Mouse (Mus musculus): ENCODE data around the gene 2900026A02Rik. TPM values are rescaled to one million over a fixed set of nuclear protein-coding genes. Genes with fewer than 3 reads are reported as not detected.

2900026A02Rik gene
- polyA plus RNA-seq, 1 experiment, result 16.6 TPM

DNA sequence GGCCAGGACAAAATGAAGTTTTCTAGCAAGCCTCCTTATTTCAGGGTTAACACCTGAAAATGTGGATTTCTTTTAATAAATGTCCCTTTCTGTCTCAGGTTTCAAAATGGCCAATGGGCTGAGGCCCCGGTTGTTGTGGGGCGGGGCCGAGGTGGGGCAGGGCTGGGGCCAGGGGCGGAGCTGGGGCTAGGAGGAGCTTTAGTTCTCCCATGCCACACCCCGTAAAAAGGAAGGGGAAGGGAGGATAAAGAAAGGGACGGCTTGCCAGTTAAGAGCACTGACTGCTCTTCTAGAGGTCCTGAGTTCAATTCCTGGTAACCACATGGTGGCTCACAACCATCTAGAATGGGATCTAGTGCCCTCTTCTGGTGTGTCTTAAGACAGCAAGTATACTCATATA lies 39.6 kb downstream of the 2900026A02Rik start:
- Histone ChIP-seq H3K4me2 (ENCODE audit: low read depth) (no peak overlapping the region), H3K27me3 (ENCODE audit: control insufficient read depth, insufficient read depth, insufficient read length) (no peaks in the 10 kb centered on the region), H3ac (ENCODE audit: control insufficient read depth, insufficient read length) (no peak overlapping the region), H3K36me3 (ENCODE audit: control insufficient read depth, insufficient read depth) (no peaks in the 10 kb centered on the region), H3K4me3 (no peak overlapping the region), H3K79me2 (ENCODE audit: control insufficient read depth, insufficient read depth) (no peaks in the 10 kb centered on the region)
- TF ChIP-seq REST (IDR thresholded peaks at IDR 0.05; ENCODE audit: insufficient read depth, insufficient read length) (no peak), MYOD1 (IDR thresholded peaks at IDR 0.05; ENCODE audit: control insufficient read depth in 1 of 3, insufficient read length in 2 of 3, low read depth in 2 of 3) (no peak), CEBPB (IDR thresholded peaks at IDR 0.05; ENCODE audit: insufficient read depth, poor library complexity, severe bottlenecking) (no peak), TCF12 (IDR thresholded peaks at IDR 0.05; ENCODE audit: insufficient read depth, poor library complexity, severe bottlenecking) (no peak), POLR2AphosphoS2 (IDR thresholded peaks at IDR 0.05; ENCODE audit: insufficient read length, low read depth) (no peak), USF1 (IDR thresholded peaks at IDR 0.05; ENCODE audit: low read depth) (no peak), MYOG (IDR thresholded peaks at IDR 0.05; ENCODE audit: control insufficient read depth in 1 of 3, insufficient read depth in 1 of 3, insufficient read length in 2 of 3, low read depth in 2 of 3) (no peak), POLR2A (IDR thresholded peaks at IDR 0.05; ENCODE audit: insufficient read length, low read depth) (no peak), TCF3 (IDR thresholded peaks at IDR 0.05; ENCODE audit: insufficient read length, low read depth) (no peak)

DNA sequence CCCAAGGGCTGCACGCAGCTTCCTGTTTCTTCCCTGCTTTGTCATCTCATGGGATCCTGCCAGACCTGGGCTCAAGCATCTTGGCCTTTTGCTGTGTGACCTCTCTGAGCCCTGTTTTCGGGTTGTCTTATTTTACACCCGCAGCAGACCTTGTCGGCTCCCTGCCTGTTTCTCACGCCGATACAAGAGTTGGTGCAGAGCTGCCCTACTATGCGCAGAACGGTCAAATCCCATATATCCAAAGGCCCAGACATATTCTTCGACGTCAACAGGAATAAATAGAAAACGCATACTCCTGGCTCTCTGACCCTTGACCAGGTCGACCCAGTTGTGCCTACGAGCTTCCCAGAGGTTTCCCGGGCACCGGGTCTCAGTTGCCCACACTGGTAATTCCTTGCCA lies 40.3 kb downstream of the 2900026A02Rik start:
- no peak overlapping the region for H3ac ChIP-seq (ENCODE audit: control insufficient read depth, insufficient read length)

DNA sequence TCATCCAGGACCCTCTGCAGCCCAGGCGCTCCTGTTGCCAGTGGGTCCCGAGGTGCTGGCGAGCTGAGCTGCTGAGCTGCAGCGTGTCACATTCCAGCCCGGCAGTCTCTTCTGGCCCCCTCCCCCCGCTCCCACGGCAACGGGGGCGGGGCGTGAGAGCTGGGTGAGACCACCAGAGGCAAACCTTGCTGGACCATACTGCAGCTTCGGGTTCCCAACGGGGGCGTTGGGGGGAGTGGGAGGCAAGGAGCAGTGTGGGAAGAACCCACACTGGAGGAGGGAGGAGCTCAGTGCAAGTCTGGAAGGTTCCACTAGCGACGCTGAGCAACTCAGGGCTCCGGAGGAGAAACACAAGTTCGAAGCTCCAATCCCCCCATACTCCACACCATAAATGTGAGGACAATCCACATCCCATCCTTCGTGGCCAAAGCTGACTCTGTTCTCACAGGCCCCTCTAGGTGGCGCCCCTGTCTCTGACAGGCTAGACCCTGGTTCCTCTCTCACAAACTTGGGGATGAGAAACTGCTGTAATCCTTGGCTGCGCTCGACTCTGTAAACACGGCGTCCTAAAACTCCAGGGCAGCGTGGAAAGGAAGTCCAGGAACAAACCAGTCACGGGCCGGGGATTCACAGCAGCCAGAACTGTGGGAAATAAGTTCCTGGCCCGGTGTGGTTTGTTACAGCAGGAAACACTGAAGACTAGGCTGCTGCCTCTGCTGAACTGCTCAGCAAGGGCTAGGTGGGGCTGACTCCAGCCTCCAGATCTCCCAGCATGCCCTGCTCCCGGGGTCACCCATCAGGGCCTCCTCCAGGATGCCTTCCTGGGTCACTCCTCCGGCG lies 41.0 kb downstream of the 2900026A02Rik start:
- H3K79me2 ChIP-seq (ENCODE audit: control insufficient read depth, insufficient read depth), result no peaks in the 10 kb centered on the region
- TF ChIP-seq SRF (IDR thresholded peaks at IDR 0.05; ENCODE audit: control insufficient read depth, insufficient read length, low read depth) (no peak), MAX (IDR thresholded peaks at IDR 0.05; ENCODE audit: low read depth) (no peak), POLR2A (IDR thresholded peaks at IDR 0.05; ENCODE audit: insufficient read length, low read depth) (peak; percentile 23), CEBPB (IDR thresholded peaks at IDR 0.05; ENCODE audit: insufficient read depth, poor library complexity, severe bottlenecking) (no peak), E2F4 (IDR thresholded peaks at IDR 0.05; ENCODE audit: insufficient read depth) (no peak)
- no peak overlapping the region for H3K4me3 ChIP-seq

More for the DNA sequence above, 40.3 kb downstream of the 2900026A02Rik start:
- Histone ChIP-seq H3K27me3 (ENCODE audit: control insufficient read depth, insufficient read depth, insufficient read length) (no peaks in the 10 kb centered on the region), H3K4me3 (no peak overlapping the region), H3K36me3 (ENCODE audit: control insufficient read depth, insufficient read depth) (no peaks in the 10 kb centered on the region), H3K4me2 (ENCODE audit: low read depth) (peak overlapping the region; percentile 81), H3K79me2 (ENCODE audit: control insufficient read depth, insufficient read depth) (no peaks in the 10 kb centered on the region)
- TF ChIP-seq TCF3 (IDR thresholded peaks at IDR 0.05; ENCODE audit: insufficient read length, low read depth) (no peak), SRF (IDR thresholded peaks at IDR 0.05; ENCODE audit: control insufficient read depth, insufficient read length, low read depth) (no peak), CEBPB (IDR thresholded peaks at IDR 0.05; ENCODE audit: insufficient read depth, poor library complexity, severe bottlenecking) (no peak), MYOD1 (IDR thresholded peaks at IDR 0.05; ENCODE audit: control insufficient read depth in 1 of 3, insufficient read length in 2 of 3, low read depth in 2 of 3) (no peak), REST (IDR thresholded peaks at IDR 0.05; ENCODE audit: insufficient read depth, insufficient read length) (no peak), TCF12 (IDR thresholded peaks at IDR 0.05; ENCODE audit: insufficient read depth, poor library complexity, severe bottlenecking) (no peak), E2F4 (IDR thresholded peaks at IDR 0.05; ENCODE audit: insufficient read depth) (no peak), MAX (IDR thresholded peaks at IDR 0.05; ENCODE audit: low read depth) (no peak), POLR2A (IDR thresholded peaks at IDR 0.05; ENCODE audit: insufficient read length, low read depth) (no peak), USF1 (IDR thresholded peaks at IDR 0.05; ENCODE audit: low read depth) (no peak), MYOG (IDR thresholded peaks at IDR 0.05; ENCODE audit: control insufficient read depth in 1 of 3, insufficient read depth in 1 of 3, insufficient read length in 2 of 3, low read depth in 2 of 3) (no peak), POLR2AphosphoS2 (IDR thresholded peaks at IDR 0.05; ENCODE audit: insufficient read length, low read depth) (no peak)

DNA sequence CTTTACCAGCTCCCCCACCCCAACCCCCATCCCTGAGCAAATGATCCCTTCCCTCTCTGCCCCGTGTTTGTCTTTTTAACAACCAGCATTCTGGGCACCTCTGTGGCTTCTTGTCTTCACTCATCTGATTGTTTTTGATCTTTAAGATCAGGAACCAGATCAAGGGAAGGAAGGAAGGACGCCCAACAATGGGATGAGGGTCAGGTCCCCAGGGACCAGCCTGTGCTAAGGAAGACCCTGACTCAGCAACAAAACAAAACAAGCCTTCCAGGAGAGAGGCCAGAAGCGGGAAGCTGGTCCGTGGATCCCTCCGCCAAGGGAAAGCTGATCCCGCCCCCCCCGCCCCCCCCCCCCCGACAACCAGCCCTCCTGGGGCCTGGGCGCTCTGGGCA lies 41.6 kb downstream of the 2900026A02Rik start:
- Histone ChIP-seq H3K27me3 (ENCODE audit: control insufficient read depth, insufficient read depth, insufficient read length) (no peaks in the 10 kb centered on the region), H3K4me3 (no peak overlapping the region), H3K79me2 (ENCODE audit: control insufficient read depth, insufficient read depth) (no peaks in the 10 kb centered on the region), H3K4me2 (ENCODE audit: low read depth) (no peak overlapping the region), H3K36me3 (ENCODE audit: control insufficient read depth, insufficient read depth) (no peaks in the 10 kb centered on the region), H3ac (ENCODE audit: control insufficient read depth, insufficient read length) (no peak overlapping the region)
- TF ChIP-seq REST (IDR thresholded peaks at IDR 0.05; ENCODE audit: insufficient read depth, insufficient read length) (no peak), MAX (IDR thresholded peaks at IDR 0.05; ENCODE audit: low read depth) (no peak), TCF3 (IDR thresholded peaks at IDR 0.05; ENCODE audit: insufficient read length, low read depth) (no peak), MYOD1 (IDR thresholded peaks at IDR 0.05; ENCODE audit: control insufficient read depth in 1 of 3, insufficient read length in 2 of 3, low read depth in 2 of 3) (no peak), POLR2AphosphoS2 (IDR thresholded peaks at IDR 0.05; ENCODE audit: insufficient read length, low read depth) (no peak), MYOG (IDR thresholded peaks at IDR 0.05; ENCODE audit: control insufficient read depth in 1 of 3, insufficient read depth in 1 of 3, insufficient read length in 2 of 3, low read depth in 2 of 3) (no peak), CEBPB (IDR thresholded peaks at IDR 0.05; ENCODE audit: insufficient read depth, poor library complexity, severe bottlenecking) (no peak), TCF12 (IDR thresholded peaks at IDR 0.05; ENCODE audit: insufficient read depth, poor library complexity, severe bottlenecking) (no peak), POLR2A (IDR thresholded peaks at IDR 0.05; ENCODE audit: insufficient read length, low read depth) (no peak), E2F4 (IDR thresholded peaks at IDR 0.05; ENCODE audit: insufficient read depth) (no peak), USF1 (IDR thresholded peaks at IDR 0.05; ENCODE audit: low read depth) (no peak), SRF (IDR thresholded peaks at IDR 0.05; ENCODE audit: control insufficient read depth, insufficient read length, low read depth) (no peak)

More for the DNA sequence above, 41.0 kb downstream of the 2900026A02Rik start:
- no peaks in the 10 kb centered on the region for H3K27me3 ChIP-seq (ENCODE audit: control insufficient read depth, insufficient read depth, insufficient read length)
- H3ac ChIP-seq (ENCODE audit: control insufficient read depth, insufficient read length), result no peak overlapping the region
- peak overlapping the region; percentile 81 for H3K4me2 ChIP-seq (ENCODE audit: low read depth)
- H3K36me3 ChIP-seq (ENCODE audit: control insufficient read depth, insufficient read depth), result no peaks in the 10 kb centered on the region

Data from myocyte (in vitro differentiated cells).